Mouse (Mus musculus): ENCODE measurements at regions not wholly inside any gene's neighbourhood (a gene's known extent, or its start where the extent isn't known, plus 50 kb on each side); places are given as distances from the start of the nearest gene placed in this dataset.

DNA sequence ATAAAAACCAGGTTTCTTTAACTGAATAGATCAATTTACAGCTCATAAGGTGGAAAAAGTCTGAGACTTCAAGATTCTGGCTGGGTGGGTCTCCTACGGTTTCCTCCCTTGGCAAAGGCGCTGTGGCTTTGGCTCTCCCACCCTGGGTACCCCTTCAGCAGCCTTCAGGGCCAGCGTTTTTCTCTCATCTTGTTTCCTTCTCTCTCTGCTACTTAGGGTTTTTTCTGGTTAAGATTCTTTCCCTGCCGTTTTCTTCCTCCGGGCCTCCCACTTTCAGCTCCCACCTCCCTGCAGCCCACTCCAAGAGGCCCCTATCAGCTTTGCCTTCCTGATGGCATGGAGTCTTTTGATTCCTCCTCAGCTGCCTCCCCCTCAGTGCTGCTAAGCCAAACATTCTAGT is 463.0 kb downstream of the Ccdc171 start:
- TF ChIP-seq CTCF (IDR thresholded peaks at IDR 0.05; ENCODE audit: extremely low read depth, insufficient read depth, low read length) = no peak
- TF ChIP-seq POLR2A (IDR thresholded peaks at IDR 0.05; ENCODE audit: extremely low read depth, insufficient read depth, low read length) = no peak

Measured in cortical plate, adult 2 months (tissue).